Mouse (Mus musculus): ENCODE measurements around the gene Cib4. TPM values are rescaled to one million over a fixed set of nuclear protein-coding genes. Genes with fewer than 3 reads are reported as not detected.

The Cib4 gene
- total RNA-seq, 1 experiment from 2014 or later: 1.4 TPM

DNA sequence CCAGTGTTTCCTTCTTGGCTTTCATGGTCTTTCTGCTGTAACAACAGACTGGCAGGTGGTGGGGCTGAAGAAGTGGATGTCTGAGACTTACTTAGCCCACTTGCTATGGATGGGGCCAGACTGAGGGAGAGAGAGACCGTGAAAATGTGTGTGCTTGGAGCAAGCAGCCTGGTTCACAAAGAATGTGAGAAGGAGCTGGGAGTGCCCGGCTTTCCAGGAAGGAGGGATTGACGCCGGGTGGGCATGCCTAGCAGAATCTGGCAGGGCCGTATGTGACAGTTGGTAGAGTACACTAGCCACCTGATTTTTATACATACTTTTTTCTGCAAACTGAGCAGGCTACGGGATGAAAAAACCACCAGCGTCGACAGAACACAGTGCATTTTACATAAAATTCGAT is 79.3 kb downstream of the Cib4 start:
- ATAC-seq (replicated peaks; ENCODE audit: insufficient number of reproducible peaks, low FRiP score, low TSS enrichment, poor library complexity, severe bottlenecking): no peak

DNA sequence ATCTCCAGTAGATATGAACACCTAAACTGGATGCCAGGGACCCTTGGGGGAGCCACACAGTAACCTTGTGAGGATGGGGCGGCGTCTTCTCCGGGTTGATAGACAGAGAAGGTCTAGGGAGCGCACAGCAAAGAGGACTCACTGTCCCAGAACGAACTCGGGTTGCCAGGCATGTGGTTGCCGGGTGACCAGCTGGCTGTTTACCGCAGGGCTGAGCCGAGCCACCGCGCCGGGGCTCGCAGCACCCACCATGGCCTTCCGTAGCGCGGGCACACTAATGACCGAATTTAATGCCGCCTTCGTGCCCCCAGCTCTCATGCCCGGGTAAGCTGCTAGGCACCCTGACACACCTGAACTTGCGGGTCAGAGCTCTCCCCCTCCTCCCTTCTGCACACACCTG is 79.8 kb downstream of the Cib4 start, which contains the start of gene 1700001C02Rik:
Gene 1700001C02Rik, plus strand, starts transcription at position 187 of the 400 bp plus-strand sequence.
- ATAC-seq (replicated peaks; ENCODE audit: insufficient number of reproducible peaks, low FRiP score, low TSS enrichment, poor library complexity, severe bottlenecking): no peak

DNA sequence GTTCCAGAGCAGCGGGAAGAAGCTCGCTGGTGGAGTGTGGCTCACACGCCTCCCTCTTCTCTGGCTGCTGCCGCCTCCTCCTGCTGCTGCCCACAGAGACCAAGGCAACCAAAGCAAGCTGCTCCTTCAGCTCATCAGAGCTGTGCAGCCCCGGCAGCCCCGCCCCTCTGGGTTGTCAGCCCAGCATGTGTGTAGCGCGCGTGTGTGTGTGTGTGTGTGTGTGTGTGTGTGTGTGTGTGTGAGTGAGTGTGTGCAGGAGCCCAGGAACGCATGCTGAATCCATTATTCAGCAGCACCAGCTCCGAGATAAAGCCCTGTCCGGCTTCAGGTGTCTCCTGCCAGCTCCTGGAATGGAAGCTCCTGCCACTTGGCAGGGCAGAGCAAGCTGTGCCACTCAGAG is 83.8 kb downstream of the Cib4 start, which contains the start of gene Otof:
Gene Otof, minus strand, starts transcription at position 112 of the 400 bp plus-strand sequence.
- no peak for ATAC-seq (replicated peaks; ENCODE audit: insufficient number of reproducible peaks, low FRiP score, low TSS enrichment, poor library complexity, severe bottlenecking)

DNA sequence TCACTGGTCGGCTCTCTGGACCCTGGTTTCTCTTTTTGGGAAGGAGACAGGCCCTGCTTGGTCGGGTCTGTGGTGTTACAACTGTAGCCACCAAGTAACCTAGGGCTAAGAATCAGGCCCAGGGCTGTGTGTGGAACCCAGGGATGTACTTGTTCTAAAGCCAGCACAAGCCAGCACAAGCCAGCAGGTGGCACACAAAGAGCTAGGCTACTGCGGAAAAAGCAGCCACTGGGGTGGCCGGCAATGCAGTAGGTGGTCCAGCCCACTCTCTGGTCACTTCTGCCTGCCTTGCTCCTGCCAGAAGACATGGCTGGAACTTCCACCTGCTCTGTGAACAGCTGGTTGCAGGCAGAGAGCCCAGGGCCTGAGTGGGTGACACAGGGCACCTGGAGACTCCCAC is 85.5 kb downstream of the Cib4 start:
- no peak for ATAC-seq (replicated peaks; ENCODE audit: insufficient number of reproducible peaks, low FRiP score, low TSS enrichment, poor library complexity, severe bottlenecking)

DNA sequence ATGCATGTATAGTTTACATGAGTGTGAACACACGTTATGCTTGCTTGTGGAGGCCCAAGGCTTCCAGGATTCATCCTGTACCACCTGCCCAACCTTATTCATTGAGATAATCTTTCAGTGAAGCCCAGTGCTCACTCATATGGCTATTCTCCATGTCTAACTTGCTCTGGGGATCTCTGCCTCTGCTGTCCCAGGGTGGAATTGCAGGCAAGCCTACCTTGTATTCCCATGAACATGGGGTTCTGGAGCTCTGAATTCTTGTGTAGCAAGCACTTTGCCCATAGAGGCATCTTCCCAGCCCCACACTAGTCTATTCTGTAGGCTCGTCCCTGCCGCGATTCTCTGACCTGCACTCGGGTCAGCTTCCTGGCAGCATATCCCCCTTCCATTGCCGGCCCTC is 89.6 kb downstream of the Cib4 start:
- no peak for ATAC-seq (replicated peaks; ENCODE audit: insufficient number of reproducible peaks, low FRiP score, low TSS enrichment, poor library complexity, severe bottlenecking)

DNA sequence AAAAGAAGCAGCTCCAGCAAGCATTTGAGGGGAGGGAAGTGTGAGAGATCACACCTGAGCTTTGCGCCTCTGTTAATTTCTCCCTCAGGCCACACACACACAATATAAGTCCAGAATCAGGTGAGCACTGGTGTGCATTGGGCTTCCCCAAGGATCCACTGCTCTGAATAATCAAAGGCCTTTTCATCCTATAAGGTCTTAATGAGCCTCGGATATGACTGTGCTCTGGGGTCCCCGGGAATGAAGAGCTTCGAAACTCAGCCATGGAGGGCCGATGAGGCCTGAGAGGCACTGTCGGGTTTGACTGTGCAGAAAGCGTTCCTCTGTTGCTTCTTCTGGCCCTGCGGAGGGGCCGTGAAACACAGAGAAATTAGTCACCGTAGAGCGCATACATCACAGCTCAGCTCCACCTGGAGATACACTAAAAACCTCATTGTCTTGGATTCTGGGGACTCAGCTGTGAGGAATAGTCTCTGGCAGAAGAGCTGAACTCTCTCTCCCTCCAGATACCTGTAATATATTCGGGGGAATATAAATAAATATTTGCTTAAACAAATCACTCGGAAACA is 101.2 kb downstream of the Cib4 start:
- ATAC-seq (replicated peaks; ENCODE audit: insufficient number of reproducible peaks, low FRiP score, low TSS enrichment, poor library complexity, severe bottlenecking): no peak

DNA sequence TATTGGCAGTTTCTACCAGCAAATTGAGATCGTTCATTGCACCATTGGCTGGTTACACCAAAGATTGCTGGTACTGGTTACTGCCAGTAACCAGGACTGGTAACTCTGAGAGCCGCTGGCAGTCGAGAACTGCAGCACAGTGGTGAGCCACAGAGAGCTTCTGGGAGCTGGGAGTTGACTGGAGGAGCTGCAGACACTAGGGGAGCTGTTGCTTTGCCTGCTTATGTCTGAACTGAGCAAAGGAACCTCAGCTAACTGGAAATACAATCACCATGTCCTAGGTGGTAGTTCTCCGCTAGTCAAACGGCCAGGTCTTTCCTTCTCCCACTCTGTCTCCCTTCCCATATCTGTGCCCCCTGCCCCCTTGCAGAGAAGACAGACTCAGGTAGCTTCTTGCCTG is 103.4 kb downstream of the Cib4 start:
- no peak for ATAC-seq (replicated peaks; ENCODE audit: insufficient number of reproducible peaks, low FRiP score, low TSS enrichment, poor library complexity, severe bottlenecking)

DNA sequence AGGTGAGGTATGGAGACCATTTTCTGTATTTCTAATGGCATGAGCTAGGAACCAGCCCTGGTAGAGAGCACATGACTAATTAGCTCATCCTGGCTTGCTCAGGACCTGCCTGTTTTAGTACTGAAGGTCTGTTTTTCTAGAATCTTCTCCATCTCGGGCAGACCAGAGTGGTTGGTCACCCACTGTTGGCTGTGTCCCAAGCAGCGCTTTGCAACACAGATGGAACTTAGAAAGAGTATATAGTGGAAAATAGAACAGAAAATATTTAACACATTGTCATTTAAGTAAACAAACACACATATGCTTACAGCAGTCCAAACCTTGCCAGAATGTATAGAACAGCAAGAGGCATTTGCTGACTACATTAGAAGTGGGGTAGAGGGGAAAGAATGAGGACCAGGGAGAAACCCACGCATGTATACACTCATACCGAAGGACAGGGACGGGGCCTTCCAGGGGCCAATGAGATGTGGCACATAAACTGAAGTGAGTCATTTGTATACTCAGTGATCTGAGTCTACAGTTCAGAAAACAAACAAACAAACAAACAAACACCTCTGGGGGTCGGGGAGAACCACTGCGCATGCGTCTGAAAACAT is 105.2 kb downstream of the Cib4 start:
- no peak for ATAC-seq (replicated peaks; ENCODE audit: insufficient number of reproducible peaks, low FRiP score, low TSS enrichment, poor library complexity, severe bottlenecking)

DNA sequence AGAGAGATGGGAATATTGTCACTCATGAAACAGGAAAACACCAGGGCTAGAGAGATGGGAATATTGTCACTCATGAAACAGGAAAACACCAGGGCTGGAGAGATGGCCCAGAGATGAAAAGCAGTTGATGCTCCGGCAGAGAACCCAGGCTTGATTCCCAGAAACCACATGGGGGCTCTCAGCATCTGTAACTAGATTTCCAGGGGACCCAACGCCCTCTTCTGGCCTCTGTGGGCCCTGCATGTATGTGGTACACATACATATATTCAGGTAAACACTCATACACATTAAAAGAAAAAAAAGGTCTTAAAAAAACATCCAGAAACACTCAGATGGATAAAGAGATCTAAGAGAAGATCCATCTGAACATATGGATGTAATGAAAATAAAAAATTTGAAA is 106.7 kb downstream of the Cib4 start:
- no peak for ATAC-seq (replicated peaks; ENCODE audit: insufficient number of reproducible peaks, low FRiP score, low TSS enrichment, poor library complexity, severe bottlenecking)

Other genes starting within 250 kb of the Cib4 start
- not detected in 3 replicates for gene Otof, start 83.9 kb downstream of the Cib4 start, total RNA-seq (2017)
- gene 1700001C02Rik, start 79.8 kb downstream of the Cib4 start, total RNA-seq (2017): not detected in 3 replicates
- 0.10 TPM in 1 of 3 replicates, not detected in the others for gene Kcnk3, start 42.3 kb upstream of the Cib4 start, total RNA-seq (2017)
- 22.1 to 43.5 TPM (median 25.4 TPM) in 3 replicates for gene Slc35f6, start 102.1 kb upstream of the Cib4 start, total RNA-seq (2017)
- 19.9 to 42.7 TPM (median 24.6 TPM) in 3 replicates for gene Cenpa, start 120.9 kb upstream of the Cib4 start, total RNA-seq (2017)
- gene Dpysl5, start 165.7 kb upstream of the Cib4 start, total RNA-seq (2017): 0.19 to 1.4 TPM (median 0.21 TPM) in 3 replicates